Mouse (Mus musculus) common myeloid progenitor, adult 5-6 weeks (primary cell): ENCODE data around the gene Cyp2d12. TPM values are rescaled to one million over a fixed set of nuclear protein-coding genes. Genes with fewer than 3 reads are reported as not detected.
"Not testable (repeated sequence)": the region's sequence is repeated elsewhere in the genome, so short reads cannot be mapped to it uniquely, and the experiment has no call there.

Experiments
- ATAC-seq: replicated peaks from 2 replicates; pipeline ENCODE4 v1.8.0; 2016; ENCODE audit warnings: low read depth, mild to moderate bottlenecking, moderate TSS enrichment, inconsistent platforms; ENCODE audit not compliant: poor library complexity, severe bottlenecking
- total RNA-seq: library from RNA; stranded (forward); fragments of 200-1000, 187-1606 nt; gene quantifications from 2 replicates; pipeline ENCODE4 v1.2.3, GENCODE M21; 2017

Cyp2d12 gene
- not detected in 2 replicates for total RNA-seq

- no peak for ATAC-seq
Measured at GRCm38 (mm10) chr15:82554531-82555230, at the start of gene Cyp2d12. Gene Cyp2d12, plus strand, starts transcription at chr15:82555072.

DNA sequence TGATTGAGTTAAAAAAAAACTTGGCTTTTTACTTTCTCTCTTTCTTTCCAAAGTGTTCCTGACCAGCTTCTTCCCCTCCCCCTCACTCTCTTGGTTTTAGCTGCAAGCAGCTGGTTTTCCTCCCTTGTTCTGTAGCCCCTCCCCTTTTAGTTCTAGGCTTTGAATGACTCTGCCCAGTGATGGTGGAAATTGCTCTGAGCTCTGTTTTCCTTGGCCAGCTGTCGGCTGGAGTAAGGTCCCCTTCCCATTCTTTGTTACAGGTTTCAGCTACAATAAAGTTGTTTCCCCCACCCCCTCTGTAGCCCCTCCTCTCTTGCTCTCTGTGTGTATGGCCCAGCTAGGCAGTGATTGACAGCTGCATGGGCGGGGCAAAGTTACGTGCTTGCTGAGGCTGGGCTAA, 47.9 kb upstream of the Cyp2d12 start:
- no peak for ATAC-seq

GRCm38 (mm10) chr15:82507740-82508139, 47.1 kb upstream of the Cyp2d12 start:
- not testable (repeated sequence) for ATAC-seq

DNA sequence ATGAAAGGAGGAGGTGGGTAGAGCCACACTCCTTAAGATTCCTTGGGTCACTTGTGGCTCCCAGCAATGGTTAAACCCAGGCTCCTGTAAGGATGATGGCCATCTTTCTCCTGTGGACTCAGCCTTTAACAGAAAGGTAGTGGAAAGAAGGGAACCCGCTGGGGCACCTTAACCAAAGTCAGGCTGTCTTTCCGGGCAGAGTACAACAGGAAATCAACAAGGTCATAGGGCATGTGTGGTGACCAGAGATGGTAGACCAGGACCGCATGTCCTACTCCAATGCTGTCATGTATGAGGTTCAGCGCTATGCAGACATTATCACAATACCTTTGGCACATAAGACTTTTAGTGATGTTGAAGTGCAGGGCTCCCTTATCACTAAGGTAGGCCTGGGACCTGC, 45.4 kb upstream of the Cyp2d12 start:
- ATAC-seq, result not testable (repeated sequence)

DNA sequence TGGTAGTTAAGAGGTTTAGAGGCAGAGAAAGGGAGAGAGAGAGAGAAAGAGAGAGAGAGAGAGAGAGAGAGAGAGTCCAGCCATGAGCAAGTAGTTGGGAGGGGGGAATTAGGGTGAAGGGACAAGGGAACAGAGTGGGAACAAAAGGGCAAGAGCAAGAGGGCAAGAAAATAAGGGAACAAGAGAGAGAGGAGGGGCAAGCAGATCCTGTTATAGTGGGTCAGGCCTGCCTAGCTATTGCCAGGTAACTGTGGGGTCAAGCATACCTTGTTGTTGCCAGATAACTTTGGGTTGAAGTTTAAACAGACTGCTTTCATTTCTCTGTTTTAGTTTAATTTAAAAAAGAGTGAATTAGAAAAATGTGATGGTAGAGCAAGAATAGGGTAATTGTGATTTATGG, 44.4 kb upstream of the Cyp2d12 start:
- ATAC-seq, result not testable (repeated sequence)

DNA sequence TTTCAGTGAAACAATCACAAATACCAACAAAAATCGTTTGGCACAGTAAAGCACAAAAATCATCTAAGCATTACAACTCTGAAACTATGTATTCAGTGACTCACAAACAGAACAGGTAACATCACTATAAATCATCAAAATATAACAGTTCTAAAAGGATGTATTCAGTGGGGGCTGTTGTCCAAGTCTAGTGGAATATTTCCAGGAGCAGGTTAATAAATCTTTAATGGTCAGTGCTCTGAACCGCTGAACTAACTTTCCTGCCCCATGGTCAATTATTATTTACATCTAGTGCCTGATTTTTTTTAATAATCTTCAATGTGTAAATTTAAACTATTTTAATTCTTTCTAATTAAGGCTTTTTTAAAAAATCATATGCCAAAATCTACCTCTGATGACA, 42.8 kb upstream of the Cyp2d12 start:
- not testable (repeated sequence) for ATAC-seq

DNA sequence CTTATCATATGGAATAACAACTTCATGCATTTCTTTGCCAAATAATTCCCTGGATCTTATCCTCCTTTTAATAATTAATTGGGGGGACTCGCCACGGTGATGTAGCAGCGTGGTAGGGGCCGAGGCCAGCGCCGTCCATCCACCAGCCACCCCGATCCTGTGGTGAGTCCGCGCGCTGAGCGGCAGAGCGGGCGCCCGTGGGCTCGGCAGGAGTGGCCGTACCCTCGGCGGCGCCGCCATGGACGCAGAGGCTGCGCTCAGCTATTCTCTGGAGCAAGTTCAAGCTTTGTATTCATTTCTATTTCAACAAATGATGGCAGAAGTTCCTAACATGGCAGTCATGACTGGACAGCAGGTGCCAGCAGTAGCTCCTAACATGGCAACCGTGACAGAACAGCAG, 38.7 kb upstream of the Cyp2d12 start:
- ATAC-seq, result not testable (repeated sequence)

DNA sequence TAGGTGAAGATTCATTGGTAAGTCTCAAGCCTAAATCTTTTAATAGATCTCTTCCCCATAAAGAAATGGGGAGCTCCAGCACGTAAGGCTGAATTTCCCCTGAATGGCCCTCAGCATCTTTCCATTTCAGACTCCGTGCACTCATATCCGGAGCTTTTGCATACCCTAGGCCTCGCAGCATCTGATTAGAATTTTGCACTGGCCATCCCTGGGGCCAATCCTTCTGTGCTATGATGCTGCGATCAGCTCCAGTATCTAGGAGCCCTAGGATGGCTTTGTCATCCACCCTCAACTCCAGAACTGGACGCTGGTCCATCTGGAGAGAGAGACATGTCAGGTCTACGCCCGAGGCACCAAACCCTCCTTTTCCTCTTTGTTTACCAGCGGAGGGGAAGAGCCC, 27.5 kb upstream of the Cyp2d12 start:
- not testable (repeated sequence) for ATAC-seq

- not testable (repeated sequence) for ATAC-seq
Measured at GRCm38 (mm10) chr15:82532721-82533120, 22.2 kb upstream of the Cyp2d12 start.

GRCm38 (mm10) chr15:82542976-82543375, 11.9 kb upstream of the Cyp2d12 start:
- not testable (repeated sequence) for ATAC-seq

DNA sequence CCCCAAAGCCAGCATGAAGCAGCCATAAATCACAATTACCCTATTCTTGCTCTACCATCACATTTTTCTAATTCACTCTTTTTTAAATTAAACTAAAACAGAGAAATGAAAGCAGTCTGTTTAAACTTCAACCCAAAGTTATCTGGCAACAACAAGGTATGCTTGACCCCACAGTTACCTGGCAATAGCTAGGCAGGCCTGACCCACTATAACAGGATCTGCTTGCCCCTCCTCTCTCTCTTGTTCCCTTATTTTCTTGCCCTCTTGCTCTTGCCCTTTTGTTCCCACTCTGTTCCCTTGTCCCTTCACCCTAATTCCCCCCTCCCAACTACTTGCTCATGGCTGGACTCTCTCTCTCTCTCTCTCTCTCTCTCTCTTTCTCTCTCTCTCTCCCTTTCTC, 10.3 kb upstream of the Cyp2d12 start:
- ATAC-seq, result not testable (repeated sequence)

- not testable (repeated sequence) for ATAC-seq
Measured at GRCm38 (mm10) chr15:82547753-82548152, 7.1 kb upstream of the Cyp2d12 start.

GRCm38 (mm10) chr15:82553211-82553610, 1.7 kb upstream of the Cyp2d12 start:
- not testable (repeated sequence) for ATAC-seq

DNA sequence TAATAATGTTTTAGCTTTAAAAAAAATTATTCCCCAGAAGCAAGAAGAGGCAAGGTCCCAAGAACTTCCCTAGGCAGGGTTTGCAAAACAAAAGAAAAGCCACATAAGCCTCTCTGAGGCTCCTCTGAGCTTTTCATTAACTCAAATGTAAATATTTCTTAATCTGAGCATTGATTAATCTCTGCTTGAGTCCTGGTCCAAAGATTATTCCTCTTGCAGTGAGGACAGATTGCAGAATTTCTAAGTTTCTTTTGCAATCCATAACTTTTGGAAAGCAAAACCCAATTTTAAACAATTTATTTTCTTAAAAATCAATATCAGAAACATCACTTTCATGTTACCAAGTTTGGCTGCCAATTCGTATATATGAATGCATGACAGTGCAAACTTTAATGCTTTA, 18.0 kb downstream of the Cyp2d12 start:
- no peak for ATAC-seq

DNA sequence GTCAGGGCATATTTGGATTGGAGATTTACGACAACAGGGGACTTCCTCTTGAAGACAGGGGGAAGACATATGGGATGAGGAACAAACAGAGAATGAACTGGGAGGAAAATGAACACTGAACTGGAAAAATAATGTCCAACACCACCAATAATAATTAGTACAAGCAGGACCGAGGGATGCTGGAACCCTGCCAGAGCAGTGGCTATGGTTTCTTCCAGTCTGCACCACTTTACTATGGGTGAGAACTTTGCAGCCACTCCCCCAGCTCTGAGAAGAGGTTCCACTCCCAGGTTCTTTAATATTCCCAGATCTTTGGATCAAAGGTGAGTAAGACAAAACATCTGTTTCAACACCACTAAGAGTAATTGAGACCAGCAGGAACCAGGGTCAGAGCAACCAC, 24.2 kb downstream of the Cyp2d12 start:
- ATAC-seq, result no peak

DNA sequence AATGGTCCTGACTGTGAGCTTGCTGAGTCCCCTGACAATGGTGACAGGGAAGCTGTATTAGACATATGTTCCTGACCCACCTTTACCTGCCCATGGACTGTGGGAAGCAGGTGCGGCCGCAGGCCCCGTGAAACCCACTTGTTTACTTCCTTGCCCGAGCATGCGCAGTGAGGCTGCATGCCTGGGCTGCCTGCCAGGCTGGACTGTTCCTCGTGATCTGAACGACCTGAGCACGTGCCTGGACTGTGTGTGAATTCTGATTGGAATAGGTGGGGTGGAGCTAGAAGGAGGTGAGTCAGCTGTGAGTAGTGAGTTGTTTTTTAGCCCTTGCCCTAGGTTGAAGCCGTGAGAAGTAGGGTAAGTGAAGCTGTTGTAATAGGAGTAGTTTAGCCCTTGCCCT, 27.7 kb downstream of the Cyp2d12 start:
- ATAC-seq, result no peak

Other genes with a start within 250 kb of the Cyp2d12 start
- 19.2 and 32.4 TPM in 2 replicates for gene Naga, start 216.1 kb upstream of the Cyp2d12 start, total RNA-seq
- gene Pheta2, start 216.1 kb upstream of the Cyp2d12 start, total RNA-seq, result 13.1 and 15.5 TPM in 2 replicates
- gene Smdt1, start 216.1 kb upstream of the Cyp2d12 start, total RNA-seq, result 43.6 and 67.9 TPM in 2 replicates
- gene Ndufa6, start 200.8 kb upstream of the Cyp2d12 start, total RNA-seq, result 126 and 144 TPM in 2 replicates
- gene Cyp2d22, start 174.8 kb upstream of the Cyp2d12 start, total RNA-seq, result 0.64 TPM in 1 of 2 replicates, not detected in the other
- not detected in 2 replicates for gene Cyp2d11, start 161.1 kb upstream of the Cyp2d12 start, total RNA-seq
- not detected in 2 replicates for gene Cyp2d10, start 147.9 kb upstream of the Cyp2d12 start, total RNA-seq
- gene Cyp2d9, start 121.6 kb upstream of the Cyp2d12 start, total RNA-seq, result not detected in 2 replicates
- gene Cyp2d34, start 65.9 kb downstream of the Cyp2d12 start, total RNA-seq, result not detected in 2 replicates
- gene Cyp2d40, start 209.1 kb downstream of the Cyp2d12 start, total RNA-seq, result not detected in 2 replicates
- gene Cyp2d26, start 239.2 kb downstream of the Cyp2d12 start, total RNA-seq, result not detected in 2 replicates